Mouse (Mus musculus) erythroid progenitor cell, adult 5-6 weeks (primary cell): ENCODE results near the gene Sez6l. TPM values are rescaled to one million over a fixed set of nuclear protein-coding genes. Genes with fewer than 3 reads are reported as not detected.

Experiments used
- ATAC-seq: replicated peaks from 2 replicates; pipeline ENCODE4 v1.8.0; 2016; ENCODE audit warnings: moderate number of reproducible peaks, mild to moderate bottlenecking, moderate TSS enrichment, inconsistent platforms; ENCODE audit not compliant: poor library complexity, low FRiP score, severe bottlenecking
- total RNA-seq, 2 experiments: library from RNA; stranded (forward) in 1 of 2; stranded (reverse) in 1 of 2; fragments of 150-400 nt in 1 of 2; fragments of 186-747, 209-891 nt in 1 of 2; gene quantifications; 2 replicates each; pipeline versions ENCODE4 v1.2.3 to v1.2.4; 2015 to 2017; ENCODE audit warnings: low replicate concordance in 2 of 2

Sez6l gene
- total RNA-seq, 2 experiments from 2014 or later: not detected

- ATAC-seq: no peak
Observed at GRCm38 (mm10) chr5:112505595-112505994, 71.4 kb downstream of the Sez6l start.

DNA sequence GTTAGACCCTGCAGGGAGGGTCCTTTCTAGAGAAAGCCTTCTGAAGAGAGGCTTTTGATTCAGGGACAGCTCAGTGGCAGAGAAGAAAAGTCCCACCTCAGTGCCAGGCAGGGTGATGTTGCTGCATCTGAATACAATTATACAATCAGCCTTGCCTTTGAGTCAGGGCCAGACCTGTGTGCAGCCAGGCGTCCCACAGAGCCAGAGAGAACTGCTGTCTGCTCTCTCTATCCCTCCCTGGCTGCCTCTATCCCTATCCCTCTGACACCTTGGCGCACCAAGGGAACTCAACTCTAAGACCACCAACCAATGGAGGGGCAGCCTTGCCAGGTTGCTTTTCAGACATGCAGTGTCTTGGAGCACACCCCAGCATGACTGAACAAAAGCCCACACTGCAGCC lies 75.6 kb downstream of the Sez6l start:
- ATAC-seq: no peak

- no peak for ATAC-seq
Observed at GRCm38 (mm10) chr5:112499918-112500682, 76.9 kb downstream of the Sez6l start.

- no peak for ATAC-seq
Observed at GRCm38 (mm10) chr5:112498921-112499917, 77.8 kb downstream of the Sez6l start.

DNA sequence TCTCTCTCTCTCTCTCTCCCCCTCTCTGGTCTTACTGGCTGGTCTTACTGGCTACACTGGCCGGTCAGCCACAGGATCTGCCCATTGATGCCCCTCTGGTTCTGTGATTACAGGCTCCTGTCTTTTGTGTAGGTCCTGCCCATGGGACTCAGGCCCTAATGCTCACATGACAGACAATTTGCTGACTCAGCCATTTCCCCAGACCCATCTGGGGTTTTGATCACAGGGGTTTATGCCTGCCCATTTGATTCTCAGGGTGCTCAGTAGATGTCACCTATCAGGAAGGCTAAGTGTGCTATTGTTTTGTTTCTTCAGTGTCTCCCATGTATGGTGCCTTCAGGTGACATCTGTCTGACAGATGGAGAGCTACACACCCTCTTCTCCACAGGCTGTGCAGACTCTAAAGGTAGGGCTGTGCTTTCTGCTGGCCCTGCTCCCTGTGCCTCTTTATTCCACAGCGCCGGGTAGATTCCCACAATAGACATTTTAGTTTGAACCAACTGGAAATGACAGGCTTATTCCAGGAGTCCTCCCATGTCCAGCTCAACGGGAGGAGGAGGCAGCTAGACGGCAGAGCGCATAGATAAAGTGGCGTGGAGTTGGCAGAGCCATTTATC lies 80.1 kb downstream of the Sez6l start:
- ATAC-seq: no peak

DNA sequence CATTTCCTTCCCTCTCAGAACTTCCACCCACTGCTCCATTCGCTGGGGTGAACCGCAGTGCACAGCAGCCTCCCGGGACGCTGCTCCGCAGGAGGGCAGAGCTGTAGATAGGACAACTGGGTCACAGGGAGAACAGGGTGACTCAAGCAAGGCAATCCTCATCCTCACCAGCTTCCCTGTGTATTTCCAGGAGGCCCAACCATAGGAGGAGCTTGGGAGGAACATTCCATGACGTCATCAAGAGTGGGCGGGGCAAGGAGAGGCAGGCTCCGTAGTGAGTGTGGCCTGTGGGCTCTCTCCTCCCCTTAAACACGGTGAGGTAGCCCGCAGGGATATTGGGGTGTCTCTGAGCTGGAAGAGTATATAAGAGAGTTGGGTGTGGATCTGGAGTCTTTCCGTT lies 83.5 kb downstream of the Sez6l start:
- ATAC-seq: no peak

DNA sequence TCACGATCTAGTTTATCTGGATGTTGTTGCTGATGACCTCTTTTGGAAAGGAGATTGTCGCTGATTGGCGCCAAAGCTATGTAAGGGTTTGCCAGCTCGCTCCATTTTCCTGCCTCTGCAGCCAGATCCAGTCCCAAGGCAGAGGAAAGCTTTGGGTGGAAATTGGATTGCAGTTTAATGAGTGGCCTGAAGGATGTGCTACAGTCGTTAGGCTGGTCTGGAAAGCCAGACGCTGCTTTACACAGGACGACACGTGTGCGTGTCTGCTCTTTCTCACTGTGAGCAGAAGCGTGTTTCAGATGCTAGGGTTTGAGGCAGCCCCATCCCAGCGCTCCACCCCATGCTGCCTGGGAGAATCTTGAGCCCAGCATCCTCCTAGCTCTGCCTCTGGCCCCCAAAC lies 85.5 kb downstream of the Sez6l start:
- ATAC-seq: no peak

DNA sequence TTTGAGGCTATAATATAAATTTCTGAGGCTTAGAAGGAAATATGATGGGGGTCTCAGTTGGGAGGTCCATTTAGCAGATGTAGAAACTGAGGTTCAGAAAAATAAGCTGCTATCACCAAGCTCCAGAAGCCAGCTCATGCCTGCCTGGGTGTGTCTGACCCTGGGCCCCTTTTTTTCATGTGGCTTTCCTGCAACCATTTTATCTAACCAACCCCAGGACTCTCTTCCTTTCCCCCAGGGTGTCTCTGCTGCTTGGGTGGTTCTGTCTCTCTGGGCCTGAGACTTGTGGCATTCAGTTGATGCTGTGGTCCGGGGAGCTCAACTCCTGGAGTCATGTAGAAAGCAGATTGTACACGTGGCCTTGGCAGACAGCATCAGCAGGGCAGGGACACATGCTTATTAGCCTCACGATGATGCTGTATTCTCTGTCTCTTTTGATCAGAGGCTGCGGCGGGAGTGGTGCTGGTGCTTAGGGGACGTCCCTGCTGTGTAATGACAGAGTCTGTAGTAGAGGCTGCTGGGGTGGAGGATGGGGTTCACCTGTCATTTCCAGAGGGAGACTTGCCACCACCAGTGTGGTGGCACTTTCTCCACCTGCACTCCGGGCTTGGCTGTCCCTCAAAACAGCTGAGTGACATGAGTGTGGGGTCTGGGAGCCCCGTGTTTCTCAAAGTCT lies 88.7 kb downstream of the Sez6l start:
- no peak for ATAC-seq

DNA sequence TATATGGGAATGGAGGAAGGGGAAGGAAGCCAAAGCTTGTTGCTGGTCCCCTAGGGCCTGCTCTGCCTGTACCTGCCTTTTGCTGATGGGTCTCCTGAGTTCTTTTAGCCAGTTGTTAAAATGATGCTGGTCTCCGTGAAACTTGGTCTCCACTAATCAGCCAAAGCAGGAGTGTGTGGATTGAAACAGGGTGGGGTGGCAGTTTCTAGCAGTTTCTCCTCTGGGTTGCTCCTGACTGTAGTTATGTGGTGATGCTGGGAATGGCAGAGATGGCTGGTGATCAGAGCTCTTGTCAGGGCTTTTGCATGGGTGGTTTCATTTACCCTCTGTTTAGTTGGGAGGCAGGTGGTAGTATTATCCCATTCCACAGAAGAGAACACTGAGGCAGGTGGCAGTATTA lies 89.5 kb downstream of the Sez6l start:
- ATAC-seq: no peak

GRCm38 (mm10) chr5:112486415-112486814 lies 90.6 kb downstream of the Sez6l start:
- no peak for ATAC-seq

DNA sequence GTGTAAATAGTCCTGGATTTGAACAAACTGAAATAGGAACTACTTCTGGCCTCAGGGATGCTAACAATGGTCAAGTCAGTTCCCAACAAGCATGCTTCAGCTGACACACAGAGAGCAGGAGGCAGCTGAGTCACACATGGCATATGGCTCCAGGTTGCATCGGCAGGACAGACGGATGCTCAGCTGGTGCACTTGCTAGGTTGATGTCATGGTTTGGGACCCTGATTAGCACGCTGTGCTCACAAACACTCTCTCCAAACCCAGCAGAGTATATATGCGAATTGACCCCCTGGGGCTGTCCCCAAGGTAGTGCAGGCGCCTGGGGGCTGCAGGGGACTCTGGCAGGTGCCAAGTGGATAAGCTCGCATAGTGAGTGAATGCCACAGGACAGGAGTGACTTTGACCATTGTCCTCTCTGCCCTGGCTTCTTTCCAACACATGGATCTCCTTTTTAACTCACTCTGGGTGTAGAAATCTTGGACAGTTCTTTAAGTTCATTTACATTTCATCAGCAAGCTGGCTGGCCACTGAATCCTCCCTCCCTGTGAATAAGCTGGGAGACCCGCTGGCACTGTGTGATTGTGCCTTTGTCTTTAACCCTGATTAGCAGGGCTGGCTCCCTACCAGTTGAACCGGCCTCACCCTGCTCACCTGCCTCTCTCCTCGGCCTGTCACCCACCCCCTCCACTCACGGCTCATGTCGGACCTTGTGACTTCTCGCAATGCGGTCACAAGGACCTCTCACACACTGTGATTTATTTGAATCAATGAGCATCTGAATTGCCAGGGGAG lies 91.9 kb downstream of the Sez6l start:
- ATAC-seq: no peak

DNA sequence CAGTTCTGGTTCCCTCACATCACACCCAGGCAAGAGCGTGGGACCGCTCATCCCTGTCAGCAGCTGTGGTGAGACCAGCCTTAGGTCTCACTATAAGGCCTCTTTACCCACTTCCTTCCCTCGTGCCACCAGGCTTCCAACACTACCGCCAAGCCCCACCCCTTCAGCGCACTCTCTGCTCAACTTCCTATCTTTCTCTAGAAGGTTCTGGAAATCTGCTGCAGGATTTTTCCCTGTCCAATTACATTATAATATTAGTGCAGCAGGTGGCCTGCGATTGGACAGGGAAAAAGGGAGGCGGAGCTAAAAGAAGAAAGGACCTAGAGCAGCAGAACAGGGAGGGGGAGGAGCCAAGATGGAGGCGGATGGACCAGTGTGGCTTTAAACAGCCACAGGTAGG lies 94.0 kb downstream of the Sez6l start:
- no peak for ATAC-seq

DNA sequence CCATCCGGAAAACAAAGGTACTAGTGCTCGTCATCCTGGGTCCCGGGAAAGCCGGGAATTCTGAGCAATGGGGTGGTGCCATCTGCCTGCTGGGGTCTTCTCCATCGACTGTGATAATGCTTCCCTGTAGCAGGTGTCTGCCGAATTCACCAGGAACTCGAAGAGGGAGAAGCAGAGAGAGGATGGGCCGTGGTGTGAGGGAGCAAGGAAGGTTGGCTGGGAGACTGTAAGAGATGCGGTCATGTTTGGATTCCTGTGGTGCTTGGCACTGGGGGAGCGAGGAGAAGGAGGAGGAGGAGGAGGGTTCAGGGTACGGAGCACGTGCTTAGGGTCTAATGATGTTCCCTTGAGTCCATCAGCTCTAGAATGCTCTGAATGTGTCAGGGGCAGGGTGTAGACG lies 94.4 kb downstream of the Sez6l start:
- no peak for ATAC-seq

DNA sequence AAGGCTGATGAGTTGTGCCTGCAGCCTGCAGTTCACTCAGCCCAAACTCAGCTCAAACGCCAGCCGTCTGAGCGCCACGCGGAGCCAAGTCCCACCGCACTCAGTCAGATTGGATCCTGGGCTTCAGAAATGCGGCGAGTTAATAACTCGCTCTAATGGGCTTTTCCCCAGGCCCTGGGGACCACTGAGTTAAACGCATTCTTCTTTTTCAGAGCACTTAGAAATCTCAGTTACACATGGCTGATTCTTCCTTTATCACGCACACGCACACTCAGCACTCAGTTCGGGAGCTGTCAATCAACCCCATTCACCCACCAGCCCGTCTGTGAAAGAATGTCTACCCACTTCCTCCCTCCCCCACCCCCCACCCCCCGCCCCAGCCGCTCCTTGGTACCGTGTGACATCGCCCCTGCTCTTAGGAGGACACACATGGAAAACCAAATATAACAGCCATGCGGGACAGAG lies 95.0 kb downstream of the Sez6l start:
- no peak for ATAC-seq

DNA sequence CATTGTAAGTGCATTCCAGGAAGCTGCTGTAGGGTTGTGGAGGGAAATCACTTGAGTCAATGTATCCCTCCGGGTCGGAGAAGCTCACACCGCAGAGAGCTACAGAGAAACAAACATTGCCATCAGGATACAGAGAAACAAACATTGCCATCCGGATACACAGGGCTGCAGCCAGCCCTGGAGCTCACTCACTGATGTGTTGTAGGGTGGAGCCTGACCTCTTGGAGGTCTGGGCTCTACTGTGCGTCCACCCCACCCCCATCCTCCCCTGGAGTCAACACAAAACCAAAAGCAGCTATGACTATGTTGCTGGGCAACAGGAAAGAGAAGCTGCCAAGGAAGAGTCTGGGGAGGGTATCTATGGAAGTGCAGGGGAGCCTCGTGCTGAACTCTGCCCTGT lies 103.5 kb downstream of the Sez6l start:
- no peak for ATAC-seq

- ATAC-seq: no peak
Observed at GRCm38 (mm10) chr5:112470144-112470543, 106.8 kb downstream of the Sez6l start.

- ATAC-seq: no peak
Observed at GRCm38 (mm10) chr5:112468986-112469581, 107.9 kb downstream of the Sez6l start.

DNA sequence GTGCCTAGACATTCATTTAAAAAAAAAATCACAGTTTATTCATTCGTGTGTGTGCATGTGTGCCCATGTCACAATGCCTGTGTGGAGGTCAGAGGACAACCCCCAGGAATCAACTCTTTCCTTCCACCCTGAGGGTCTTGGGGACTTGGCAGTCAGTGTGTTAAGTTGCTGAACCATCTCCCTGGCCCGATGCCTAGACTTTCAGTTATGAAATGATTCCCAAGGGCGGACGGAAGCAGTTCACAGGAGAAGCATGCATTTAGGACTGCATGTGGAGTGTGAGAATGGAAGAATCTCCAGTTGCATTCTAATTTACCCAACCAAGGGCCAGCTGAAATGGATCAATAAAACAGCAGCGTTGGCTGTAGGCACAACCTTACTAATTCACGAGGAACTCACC lies 110.7 kb downstream of the Sez6l start:
- ATAC-seq: no peak

DNA sequence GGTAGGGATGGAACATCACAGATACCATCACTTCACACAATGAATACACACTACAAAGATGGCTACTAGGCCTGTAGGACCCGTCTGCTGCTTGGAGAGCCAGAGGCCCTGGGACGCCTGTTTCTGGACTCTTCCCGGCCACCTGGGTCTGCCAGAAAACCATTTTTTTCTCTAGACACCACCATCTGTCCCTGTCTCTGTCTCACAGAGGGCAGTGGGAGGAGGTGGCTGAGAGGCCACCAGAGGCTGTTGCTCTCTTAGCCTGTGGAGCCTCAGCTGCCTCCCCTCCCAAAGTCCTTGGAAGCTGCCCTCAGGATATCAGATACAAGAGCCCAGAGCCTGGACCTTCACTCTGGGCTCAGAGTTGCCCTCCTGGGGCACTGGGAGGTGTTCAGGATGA lies 117.1 kb downstream of the Sez6l start:
- no peak for ATAC-seq
